8 mouse cellular contexts compared by ENCODE assay signal in genomic region chr5:74641000-74641399, GRCm38 (mm10).
A peak's percentile ranks its signal among the peaks of the same experiment; 100 is the strongest.
DNase-seq lines count a peak whose midpoint lies in the region; TF ChIP-seq lines count a peak whose summit lies in the region.

No protein-coding gene starts in this region.

- H3K4me3 ChIP-seq in thymus, adult 2 months (ENCODE audit: control insufficient read depth, insufficient read depth, low read length), result no peak overlapping the region

- WGBS in thymus, adult 2 months, result 52% methylated on average over 6 of the region's 6 CpGs

- H3K36me3 ChIP-seq in thymus, adult 2 months (ENCODE audit: control insufficient read depth, insufficient read depth, low read length), result no peaks in the 10 kb centered on the region

- no peak for TF ChIP-seq POLR2A in thymus, adult 2 months (IDR thresholded peaks at IDR 0.05; ENCODE audit: control insufficient read depth, extremely low read depth, insufficient read depth, low read length, poor library complexity)

- no peaks in the 10 kb centered on the region for H3K27me3 ChIP-seq in thymus, adult 2 months (ENCODE audit: control insufficient read depth, insufficient read depth, low read length)

- H3K27ac ChIP-seq in thymus, adult 2 months (ENCODE audit: control insufficient read depth, insufficient read depth, low read length), result no peak overlapping the region

- DNase-seq in frontal cortex, adult 2 months (ENCODE audit: extremely low spot score in 1 of 2, low spot score in 1 of 2), result peak; percentile 11 to 80
- DNase-seq in frontal cortex, postnatal 10 days (ENCODE audit: low spot score in 2 of 2), result no peak
- DNase-seq in thymus, adult 2 months, result no peak
- DNase-seq in thymus, postnatal 36 days, result no peak
- peak; percentile 17 for DNase-seq in cerebellum, postnatal 36 days
- DNase-seq in kidney, postnatal 10 days, result peak; percentile 48
- DNase-seq in naive thymus-derived CD4-positive, alpha-beta T cell, adult 2 months (ENCODE audit: low read depth), result peak; percentile 31
- no peak for DNase-seq in spleen, adult 18-20 months

- no peaks in the 10 kb centered on the region for H3K4me1 ChIP-seq in thymus, adult 2 months (replicated peaks; ENCODE audit: control insufficient read depth, insufficient read depth, low read length)

- TF ChIP-seq CTCF in thymus, adult 2 months (IDR thresholded peaks at IDR 0.05; ENCODE audit: borderline replicate concordance, control insufficient read depth, extremely low read depth, insufficient read depth, low read length, poor library complexity), result 0 out of 2 replicates have a peak, but pooled peaks have one; percentile 30

Comparison
In these comparisons a context has a peak if more than half of its experiments do, and no peak if none do; other contexts are left out.
1. DNase-seq: peak in frontal cortex, adult 2 months (2 of 2), cerebellum, postnatal 36 days (2 of 2), kidney, postnatal 10 days (single experiment) and naive thymus-derived CD4-positive, alpha-beta T cell, adult 2 months (single experiment); none in frontal cortex, postnatal 10 days (0 of 2), thymus, adult 2 months (single experiment), thymus, postnatal 36 days (0 of 2) and spleen, adult 18-20 months (0 of 2).